Mouse (Mus musculus): ENCODE measurements at regions not wholly inside any gene's neighbourhood (a gene's known extent, or its start where the extent isn't known, plus 50 kb on each side); places are given as distances from the start of the nearest gene placed in this dataset.

- H3K9me3 ChIP-seq (ENCODE audit: control insufficient read depth, low read length), result no peaks in the 10 kb centered on the region
- peak; percentile 12 for DNase-seq (ENCODE audit: low spot score)
- no peaks in the 10 kb centered on the region for H3K27me3 ChIP-seq (ENCODE audit: control insufficient read depth, insufficient read depth, low read length)
- H3K4me3 ChIP-seq (replicated peaks; ENCODE audit: low read length), result no peak overlapping the region
- no peak overlapping the region for H3K9ac ChIP-seq (ENCODE audit: low read depth, low read length, severe bottlenecking)
- no peaks in the 10 kb centered on the region for H3K36me3 ChIP-seq (ENCODE audit: control insufficient read depth, insufficient read depth, low read length)
- WGBS, result 47% methylated on average over 19 of the region's 19 CpGs
- 0 out of 2 replicates have a peak, but pooled peaks cover 4% of the 10 kb centered on the region for H3K4me1 ChIP-seq (ENCODE audit: control insufficient read depth, insufficient read depth, low read length)
- H3K27ac ChIP-seq (replicated peaks; ENCODE audit: low read depth, low read length), result no peak overlapping the region
- no peak for TF ChIP-seq POLR2A (IDR thresholded peaks at IDR 0.05; ENCODE audit: borderline replicate concordance, extremely low read depth, insufficient read depth, insufficient read length)
- ATAC-seq (ENCODE audit: low FRiP score, low read depth), result peak; percentile 23; the same call in 1 of the 2 replicates
- H3K4me2 ChIP-seq (replicated peaks; ENCODE audit: low read depth, low read length, severe bottlenecking), result no peak overlapping the region
Observed at GRCm38 (mm10) chr6:144834323-144835183, 52.8 kb upstream of the Sox5 start.

Data from limb, embryonic 14.5 days (tissue).